Mouse (Mus musculus) kidney, embryonic 16.5 days (tissue): ENCODE measurements around the gene Epha10. TPM values are rescaled to one million over a fixed set of nuclear protein-coding genes. Genes with fewer than 3 reads are reported as not detected.

Experiments used
- ATAC-seq: fragments of 200-750 bp; cut with Nextera tagmentation; 2 replicates; pipeline ENCODE4 v1.8.0; 2017; ENCODE audit warnings: moderate TSS enrichment; ENCODE audit not compliant: low FRiP score, low TSS enrichment
- H3K27ac ChIP-seq: fragments of 300-500 bp; sonication (generic); 2 replicates; pipeline ENCODE4 v1.5.1; 2014; ENCODE audit warnings: low read length
- H3K27me3 ChIP-seq: fragments of 300-500 bp; sonication (generic); 2 replicates; pipeline ENCODE4 v1.6.1; 2014; ENCODE audit warnings: low read length, control low read depth, mixed read lengths; ENCODE audit not compliant: insufficient read depth
- H3K36me3 ChIP-seq: fragments of 300-500 bp; sonication (generic); 2 replicates; pipeline ENCODE4 v1.6.1; 2014; ENCODE audit warnings: low read length, control low read depth, mixed read lengths; ENCODE audit not compliant: insufficient read depth
- H3K4me1 ChIP-seq: fragments of 300-500 bp; sonication (generic); 2 replicates; pipeline ENCODE4 v1.6.1; 2014; ENCODE audit warnings: low read length, control low read depth, mixed read lengths; ENCODE audit not compliant: insufficient read depth
- H3K4me2 ChIP-seq: fragments of 300-500 bp; sonication (generic); replicated peaks from 2 replicates; pipeline ENCODE4 v1.6.1; 2014; ENCODE audit warnings: low read depth, low read length
- H3K4me3 ChIP-seq: fragments of 300-500 bp; sonication (generic); 2 replicates; pipeline ENCODE4 v1.5.1; 2014; ENCODE audit warnings: mild to moderate bottlenecking, low read length
- H3K9ac ChIP-seq: fragments of 300-500 bp; sonication (generic); replicated peaks from 2 replicates; pipeline ENCODE4 v1.6.1; 2014; ENCODE audit warnings: low read length
- H3K9me3 ChIP-seq: fragments of 300-500 bp; sonication (generic); 2 replicates; pipeline ENCODE4 v1.6.1; 2016; ENCODE audit warnings: low read length, control low read depth
- WGBS: fragments of 180-500 bp; shearing (Covaris S2); extraction: QIAGEN DNeasy Blood & Tissue Kit; methylation state at CpG from one replicate; pipeline ENCODE4 v1.1.7; 2014; 5-methylcytosine and 5-hydroxymethylcytosine counted together
- polyA plus RNA-seq: library from polyadenylated mRNA; unstranded; fragments of >200 nt; fragmentation: Nextera tagmentation; extraction: Ambion mirVana; gene quantifications from 2 replicates; pipeline ENCODE4 v1.2.1, GENCODE M21; 2015

Gene Epha10
- polyA plus RNA-seq: 0.06 and 0.12 TPM in 2 replicates

GRCm38 (mm10) chr4:124880599-124880998 is at the start of gene Epha10:
Gene Epha10 (plus strand): TSS chr4:124880899.
- no peak within 1 kb of the TSS for H3K27ac ChIP-seq
- peaks cover 62% of the 10 kb centered on the region for H3K27me3 ChIP-seq
- H3K4me3 ChIP-seq: peak within 1 kb of the TSS; percentile 36
- H3K9ac ChIP-seq: no peak within 1 kb of the TSS
- H3K4me1 ChIP-seq: no peaks in the 10 kb centered on the region
- peak within 1 kb of the TSS; percentile 58 for H3K4me2 ChIP-seq
- no peaks in the 10 kb centered on the region for H3K9me3 ChIP-seq
- no peaks in the 10 kb centered on the region for H3K36me3 ChIP-seq
- no peak for ATAC-seq
- WGBS: 2% methylated on average over 11 of the region's 11 CpGs

- Histone ChIP-seq H3K27ac (no peak overlapping the region), H3K4me3 (no peak overlapping the region), H3K36me3 (peaks cover 15% of the 10 kb centered on the region), H3K27me3 (no peaks in the 10 kb centered on the region), H3K4me1 (no peaks in the 10 kb centered on the region), H3K9me3 (no peaks in the 10 kb centered on the region), H3K4me2 (no peak overlapping the region), H3K9ac (no peak overlapping the region)
- no peak for ATAC-seq
- WGBS: 94% methylated on average over 10 of the region's 10 CpGs
Measured at GRCm38 (mm10) chr4:124832796-124833195, 47.9 kb upstream of the Epha10 start.

DNA sequence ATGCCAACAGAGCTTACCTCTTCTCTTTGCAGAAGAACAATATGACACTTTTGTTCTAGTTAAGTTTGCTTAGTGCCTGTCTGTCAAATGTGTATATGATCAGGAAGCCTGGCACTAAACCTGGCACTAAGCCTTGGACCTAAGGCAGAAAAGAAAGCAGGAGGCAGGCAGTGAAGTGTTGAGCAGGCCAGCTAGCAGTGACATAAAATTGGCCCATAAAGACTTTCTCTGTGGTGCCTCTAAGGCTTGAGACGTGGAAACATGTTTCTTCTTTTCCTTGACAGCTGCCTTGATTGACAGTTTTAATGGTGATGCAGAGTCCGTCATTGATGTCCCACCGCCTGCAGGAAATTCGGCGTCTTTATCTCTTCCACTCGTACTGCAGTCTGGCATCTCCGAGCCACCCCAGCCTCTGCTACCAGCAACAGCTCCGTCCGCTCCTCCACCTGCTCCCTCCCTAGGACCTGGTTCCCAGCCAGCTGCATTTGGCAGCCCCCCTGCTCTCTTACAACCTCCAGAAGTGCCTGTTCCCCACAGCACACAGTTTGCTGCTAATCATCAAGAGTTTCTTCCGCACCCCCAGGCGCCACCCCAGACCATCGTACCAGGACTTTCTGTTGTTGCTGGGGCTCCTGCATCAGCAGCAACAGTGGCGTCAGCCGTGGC is 42.5 kb upstream of the Epha10 start:
- 88% methylated on average over 14 of the region's 14 CpGs for WGBS
- Histone ChIP-seq H3K9me3 (peaks cover 4% of the 10 kb centered on the region), H3K36me3 (peaks cover 42% of the 10 kb centered on the region)

GRCm38 (mm10) chr4:124840998-124841397 is 39.7 kb upstream of the Epha10 start:
- Histone ChIP-seq H3K4me2 (no peak overlapping the region), H3K27me3 (no peaks in the 10 kb centered on the region), H3K27ac (no peak overlapping the region), H3K4me3 (no peak overlapping the region), H3K9me3 (peaks cover 4% of the 10 kb centered on the region), H3K36me3 (peaks cover 37% of the 10 kb centered on the region), H3K9ac (no peak overlapping the region), H3K4me1 (no peaks in the 10 kb centered on the region)
- 100% methylated on average over 1 of the region's 1 CpGs for WGBS
- ATAC-seq: no peak

More for the DNA sequence above, 42.5 kb upstream of the Epha10 start:
- H3K27ac ChIP-seq: no peak overlapping the region
- H3K4me2 ChIP-seq: no peak overlapping the region
- no peaks in the 10 kb centered on the region for H3K27me3 ChIP-seq
- H3K4me3 ChIP-seq: no peak overlapping the region
- no peak overlapping the region for H3K9ac ChIP-seq
- no peaks in the 10 kb centered on the region for H3K4me1 ChIP-seq
- no peak for ATAC-seq

DNA sequence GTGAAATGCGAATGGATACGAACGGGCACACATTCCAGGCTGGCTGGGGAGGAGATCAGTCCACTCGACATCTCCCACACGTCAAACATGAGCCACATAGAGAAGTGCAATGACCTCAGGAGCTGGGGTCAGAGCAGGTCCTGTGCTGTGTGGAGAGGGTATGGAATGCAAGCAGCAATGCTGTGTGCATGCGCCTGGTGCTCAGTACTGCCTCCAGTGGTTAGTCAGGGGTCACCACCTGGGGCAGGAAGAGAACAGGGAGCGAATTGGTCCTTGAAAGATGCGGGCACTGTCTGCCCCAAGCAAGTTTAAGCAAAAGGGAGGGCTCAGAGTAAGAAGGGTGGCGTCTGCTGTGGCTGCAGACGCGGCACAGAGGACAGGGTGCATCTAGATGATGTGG is 37.2 kb upstream of the Epha10 start:
- Histone ChIP-seq H3K27ac (no peak overlapping the region), H3K27me3 (no peaks in the 10 kb centered on the region), H3K36me3 (peaks cover 30% of the 10 kb centered on the region), H3K4me3 (no peak overlapping the region), H3K9me3 (peaks cover 4% of the 10 kb centered on the region), H3K9ac (no peak overlapping the region), H3K4me1 (0 out of 2 replicates have a peak, but pooled peaks cover 4% of the 10 kb centered on the region), H3K4me2 (no peak overlapping the region)
- WGBS: 50% methylated on average over 11 of the region's 11 CpGs
- ATAC-seq: peak; percentile 37; the same call in 1 of the 2 replicates

- Histone ChIP-seq H3K4me2 (no peak overlapping the region), H3K4me1 (peaks cover 21% of the 10 kb centered on the region), H3K9me3 (no peaks in the 10 kb centered on the region), H3K27ac (no peak overlapping the region), H3K36me3 (peaks cover 6% of the 10 kb centered on the region; the same call in 1 of the 2 replicates), H3K27me3 (no peaks in the 10 kb centered on the region), H3K9ac (no peak overlapping the region), H3K4me3 (no peak overlapping the region)
- ATAC-seq: no peak
- 12% methylated on average over 8 of the region's 8 CpGs for WGBS
Measured at GRCm38 (mm10) chr4:124847573-124847972, 33.1 kb upstream of the Epha10 start.

GRCm38 (mm10) chr4:124849631-124850260 is 31.0 kb upstream of the Epha10 start:
- Histone ChIP-seq H3K9ac (peak overlapping the region; percentile 90), H3K36me3 (peaks cover 16% of the 10 kb centered on the region; the same call in 1 of the 2 replicates), H3K27ac (peak overlapping the region; percentile 82), H3K27me3 (no peaks in the 10 kb centered on the region), H3K4me3 (peak overlapping the region; percentile 96), H3K9me3 (no peaks in the 10 kb centered on the region), H3K4me2 (peak overlapping the region; percentile 64), H3K4me1 (peaks cover 22% of the 10 kb centered on the region)
- peak; percentile 62 for ATAC-seq
- under 1% methylated on average over 24 of the region's 24 CpGs for WGBS

DNA sequence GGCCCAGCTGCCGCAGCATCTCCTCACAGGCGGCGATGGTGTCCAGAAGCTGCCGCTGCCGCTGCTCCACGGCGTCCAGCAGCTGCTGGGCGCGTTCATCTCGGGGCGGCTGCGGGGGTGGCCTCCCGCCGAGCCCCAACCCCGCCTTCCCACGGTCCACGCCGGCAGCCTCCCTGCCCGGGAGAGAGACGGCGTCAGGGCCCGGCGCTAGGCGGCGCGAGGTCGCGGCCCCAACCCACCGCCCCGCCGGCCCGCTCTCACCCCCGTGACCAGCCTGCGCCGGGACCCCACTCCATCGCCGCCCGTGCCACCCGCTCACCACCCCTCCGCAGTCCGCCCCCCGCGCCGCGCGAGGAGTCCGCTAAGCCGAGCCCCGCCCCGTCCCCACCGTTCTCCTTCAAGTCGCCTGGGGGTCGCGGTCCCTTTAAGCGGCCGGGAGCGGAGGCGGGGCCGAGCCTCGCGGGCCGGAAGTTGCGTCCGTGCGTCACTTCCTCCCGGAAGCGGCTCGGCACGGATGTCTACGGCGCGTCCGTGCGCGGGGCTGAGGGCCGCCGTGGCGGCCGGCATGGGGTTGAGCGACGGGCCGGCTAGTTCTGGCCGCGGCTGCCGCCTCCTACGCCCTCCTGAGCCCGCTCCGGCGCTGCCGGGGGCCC is 30.3 kb upstream of the Epha10 start, which contains the start of gene Yrdc:
Yrdc (plus strand) TSS at position 419 of the 653 bp plus-strand sequence.
- no peaks in the 10 kb centered on the region for H3K27me3 ChIP-seq
- peak within 1 kb of the TSS; percentile 95 for H3K4me2 ChIP-seq
- peak; percentile 93 for ATAC-seq
- H3K36me3 ChIP-seq: peaks cover 17% of the 10 kb centered on the region; the same call in 1 of the 2 replicates
- WGBS: under 1% methylated on average over 66 of the region's 90 CpGs
- no peaks in the 10 kb centered on the region for H3K9me3 ChIP-seq
- peak within 1 kb of the TSS; percentile 96 for H3K4me3 ChIP-seq
- H3K9ac ChIP-seq: peak within 1 kb of the TSS; percentile 90
- peak within 1 kb of the TSS; percentile 82 for H3K27ac ChIP-seq
- H3K4me1 ChIP-seq: peaks cover 22% of the 10 kb centered on the region

DNA sequence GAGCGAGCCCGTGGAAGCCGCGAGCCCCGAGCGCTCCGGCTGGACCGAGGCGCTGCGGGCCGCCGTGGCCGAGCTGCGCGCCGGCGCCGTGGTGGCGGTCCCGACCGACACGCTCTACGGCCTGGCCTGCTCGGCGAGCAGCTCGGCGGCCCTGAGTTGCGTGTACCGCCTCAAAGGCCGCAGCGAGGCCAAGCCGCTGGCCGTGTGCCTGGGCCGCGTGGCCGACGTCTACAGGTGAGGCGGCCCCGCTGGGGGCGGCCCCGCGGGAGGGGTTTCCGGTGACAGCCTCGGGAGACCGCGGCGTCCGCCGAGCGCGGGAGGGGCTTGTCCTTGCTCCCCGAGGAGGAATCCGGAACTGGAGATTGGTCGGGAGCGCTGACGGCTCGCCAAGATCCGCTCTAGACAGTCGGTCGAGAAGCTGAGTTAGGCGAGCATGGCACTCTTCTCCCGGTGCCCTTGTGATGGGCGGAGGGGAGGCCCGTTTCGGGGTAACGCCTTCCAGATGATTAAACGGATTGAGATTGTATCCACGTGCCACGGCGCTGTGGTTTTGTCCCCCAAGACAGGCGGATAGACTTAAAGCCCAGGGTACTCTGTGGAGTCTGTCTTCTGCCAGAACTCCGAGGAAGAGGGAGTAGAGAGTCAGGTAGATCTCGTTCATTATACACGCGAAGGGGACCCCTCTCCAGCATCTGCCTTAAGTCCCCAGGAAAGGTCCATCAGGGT is 29.6 kb upstream of the Epha10 start, which contains the start of gene 1110065P20Rik:
1110065P20Rik (minus strand) TSS at position 264 of the 726 bp plus-strand sequence.
- H3K9me3 ChIP-seq: no peaks in the 10 kb centered on the region
- peak within 1 kb of the TSS; percentile 82 for H3K27ac ChIP-seq
- H3K4me2 ChIP-seq: peak within 1 kb of the TSS; percentile 95
- peak; percentile 73 for ATAC-seq
- peak within 1 kb of the TSS; percentile 90 for H3K9ac ChIP-seq
- peak within 1 kb of the TSS; percentile 96 for H3K4me3 ChIP-seq
- under 1% methylated on average over 59 of the region's 75 CpGs for WGBS
- peaks cover 24% of the 10 kb centered on the region; the same call in 1 of the 2 replicates for H3K36me3 ChIP-seq
- no peaks in the 10 kb centered on the region for H3K27me3 ChIP-seq
- H3K4me1 ChIP-seq: peaks cover 22% of the 10 kb centered on the region
